Mouse (Mus musculus): Measurements from ENCODE around the gene Hvcn1. TPM values are rescaled to one million over a fixed set of nuclear protein-coding genes. Genes with fewer than 3 reads are reported as not detected.

Gene Hvcn1
- polyA plus RNA-seq, 1 experiment from 2014 or later, result 14.6 TPM

GRCm38 (mm10) chr5:122232004-122232403 is 25.4 kb downstream of the Hvcn1 start:
- no peak overlapping the region for H3K4me2 ChIP-seq (replicated peaks; ENCODE audit: low read depth, low read length)
- H3K9ac ChIP-seq (replicated peaks; ENCODE audit: low read length), result no peak overlapping the region
- no peaks in the 10 kb centered on the region for H3K27me3 ChIP-seq (ENCODE audit: insufficient read depth, low read length)
- 47% methylated on average over 5 of the region's 5 CpGs for WGBS
- no peak for ATAC-seq (ENCODE audit: low FRiP score, low TSS enrichment)
- no peak overlapping the region for H3K4me3 ChIP-seq (ENCODE audit: low read length)
- no peak overlapping the region for H3K27ac ChIP-seq (ENCODE audit: low read length)
- no peaks in the 10 kb centered on the region; the same call in 1 of the 2 replicates for H3K4me1 ChIP-seq (ENCODE audit: insufficient read depth, low read length)
- peaks cover 7% of the 10 kb centered on the region for H3K36me3 ChIP-seq (ENCODE audit: insufficient read depth, low read length)
- peaks cover 7% of the 10 kb centered on the region; the same call in 1 of the 2 replicates for H3K9me3 ChIP-seq (ENCODE audit: low read length)

DNA sequence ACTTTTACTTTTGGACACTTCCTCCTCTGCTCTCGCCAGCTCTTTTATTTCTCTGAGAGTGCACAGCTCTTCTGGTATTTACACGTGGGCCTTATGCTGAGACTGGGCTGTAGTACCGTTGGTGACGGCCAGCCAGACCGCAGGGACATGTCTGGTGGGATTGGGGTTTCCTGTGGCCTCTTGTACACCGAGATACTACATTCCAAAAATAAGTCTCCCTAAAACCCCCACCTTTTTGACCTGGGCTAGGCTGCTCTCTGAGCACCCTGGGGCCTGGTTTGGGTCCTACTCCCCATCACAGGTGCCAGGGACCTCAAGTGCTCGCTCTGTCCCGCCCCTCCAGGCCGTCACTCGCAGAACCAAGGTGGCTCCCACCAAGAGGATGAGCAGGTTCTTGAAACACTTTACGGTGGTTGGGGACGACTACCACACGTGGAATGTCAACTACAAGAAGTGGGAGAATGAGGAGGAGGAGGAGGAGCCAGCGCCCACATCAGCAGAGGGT is 26.5 kb downstream of the Hvcn1 start:
- H3K36me3 ChIP-seq (ENCODE audit: insufficient read depth, low read length), result peaks cover 2% of the 10 kb centered on the region; the same call in 1 of the 2 replicates
- no peak overlapping the region for H3K4me2 ChIP-seq (replicated peaks; ENCODE audit: low read depth, low read length)
- ATAC-seq (ENCODE audit: low FRiP score, low TSS enrichment), result no peak
- H3K9ac ChIP-seq (replicated peaks; ENCODE audit: low read length), result no peak overlapping the region
- no peaks in the 10 kb centered on the region; the same call in 1 of the 2 replicates for H3K4me1 ChIP-seq (ENCODE audit: insufficient read depth, low read length)
- H3K9me3 ChIP-seq (ENCODE audit: low read length), result no peaks in the 10 kb centered on the region
- WGBS, result 87% methylated on average over 14 of the region's 14 CpGs
- no peak overlapping the region for H3K27ac ChIP-seq (ENCODE audit: low read length)
- no peak overlapping the region for H3K4me3 ChIP-seq (ENCODE audit: low read length)
- H3K27me3 ChIP-seq (ENCODE audit: insufficient read depth, low read length), result no peaks in the 10 kb centered on the region

DNA sequence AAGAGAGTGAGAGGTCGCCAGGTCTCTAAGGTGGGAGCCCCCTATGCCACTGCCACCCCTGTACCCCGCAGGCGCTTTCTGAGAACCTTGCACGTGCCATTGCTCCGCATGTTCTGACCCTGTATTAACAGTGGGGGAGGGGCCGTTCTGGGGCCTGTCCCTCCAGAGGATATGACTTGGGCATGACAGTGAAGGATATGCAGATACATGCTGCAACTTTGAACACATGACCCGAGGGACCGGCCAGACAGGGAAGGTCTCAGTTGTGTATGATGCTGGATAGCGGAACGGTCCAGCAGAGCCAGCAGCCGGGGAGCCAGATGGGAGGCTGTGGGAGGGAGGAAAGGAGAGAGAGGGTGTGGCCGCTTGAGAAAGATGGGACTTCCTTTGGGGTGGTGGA is 27.1 kb downstream of the Hvcn1 start:
- H3K36me3 ChIP-seq (ENCODE audit: insufficient read depth, low read length), result peaks cover 4% of the 10 kb centered on the region
- H3K9ac ChIP-seq (replicated peaks; ENCODE audit: low read length), result no peak overlapping the region
- H3K27me3 ChIP-seq (ENCODE audit: insufficient read depth, low read length), result no peaks in the 10 kb centered on the region
- H3K27ac ChIP-seq (ENCODE audit: low read length), result no peak overlapping the region
- H3K4me3 ChIP-seq (ENCODE audit: low read length), result no peak overlapping the region
- H3K4me2 ChIP-seq (replicated peaks; ENCODE audit: low read depth, low read length), result no peak overlapping the region
- H3K9me3 ChIP-seq (ENCODE audit: low read length), result no peaks in the 10 kb centered on the region
- 0 out of 2 replicates have a peak, but pooled peaks have one; percentile 40 for ATAC-seq (ENCODE audit: low FRiP score, low TSS enrichment)
- 84% methylated on average over 12 of the region's 12 CpGs for WGBS
- no peaks in the 10 kb centered on the region; the same call in 1 of the 2 replicates for H3K4me1 ChIP-seq (ENCODE audit: insufficient read depth, low read length)

DNA sequence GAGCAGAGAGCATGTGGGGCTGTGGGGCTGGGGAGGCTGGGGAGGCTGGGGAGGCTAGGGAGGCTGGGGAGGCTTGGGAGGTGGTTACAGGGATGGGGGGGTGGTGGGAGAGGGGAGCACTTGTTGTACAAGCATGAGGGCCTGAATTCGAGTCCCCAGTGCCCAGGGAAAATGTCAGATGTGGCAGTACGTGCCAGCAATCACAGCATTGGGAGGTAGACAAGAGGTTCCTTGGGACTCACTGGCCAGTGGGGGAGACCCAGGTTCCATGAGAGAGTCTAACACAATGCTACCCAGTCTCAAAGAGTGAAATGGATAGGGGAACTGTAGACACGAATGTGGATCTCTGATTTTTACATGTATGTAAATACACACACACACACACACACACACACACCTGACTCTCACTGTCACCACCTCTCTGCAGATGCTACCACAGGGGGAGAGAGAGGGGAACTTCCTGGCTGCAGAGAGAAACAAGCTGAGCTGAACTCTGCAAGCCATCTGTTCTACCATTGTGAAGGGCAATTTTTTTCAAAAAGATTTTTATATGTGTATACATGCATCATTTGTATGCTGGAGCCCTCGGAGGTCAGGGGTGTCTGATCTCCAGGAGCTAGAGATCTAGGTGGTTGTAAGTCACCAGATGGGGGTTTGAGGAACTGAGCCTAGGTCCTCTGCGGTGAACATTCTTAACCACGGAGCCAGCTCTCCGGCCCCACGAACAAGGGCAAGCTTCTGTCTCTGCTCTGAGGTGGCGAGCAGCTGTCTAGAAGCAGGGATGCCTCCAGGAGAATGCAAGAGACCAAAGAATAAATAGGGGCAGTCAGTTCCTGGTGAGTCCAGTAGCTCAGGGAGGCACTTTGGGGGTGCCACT is 28.0 kb downstream of the Hvcn1 start:
- H3K4me2 ChIP-seq (replicated peaks; ENCODE audit: low read depth, low read length), result no peak overlapping the region
- no peaks in the 10 kb centered on the region; the same call in 1 of the 2 replicates for H3K4me1 ChIP-seq (ENCODE audit: insufficient read depth, low read length)
- H3K36me3 ChIP-seq (ENCODE audit: insufficient read depth, low read length), result peaks cover 7% of the 10 kb centered on the region
- WGBS, result 85% methylated on average over 9 of the region's 9 CpGs
- no peak for ATAC-seq (ENCODE audit: low FRiP score, low TSS enrichment)
- no peak overlapping the region for H3K4me3 ChIP-seq (ENCODE audit: low read length)
- H3K9me3 ChIP-seq (ENCODE audit: low read length), result no peaks in the 10 kb centered on the region
- H3K9ac ChIP-seq (replicated peaks; ENCODE audit: low read length), result no peak overlapping the region
- no peaks in the 10 kb centered on the region for H3K27me3 ChIP-seq (ENCODE audit: insufficient read depth, low read length)
- H3K27ac ChIP-seq (ENCODE audit: low read length), result no peak overlapping the region

- no peak overlapping the region for H3K4me3 ChIP-seq (ENCODE audit: low read length)
- no peak overlapping the region for H3K27ac ChIP-seq (ENCODE audit: low read length)
- no peak overlapping the region for H3K9ac ChIP-seq (replicated peaks; ENCODE audit: low read length)
- WGBS, result 49% methylated on average over 9 of the region's 9 CpGs
- H3K27me3 ChIP-seq (ENCODE audit: insufficient read depth, low read length), result no peaks in the 10 kb centered on the region
- no peaks in the 10 kb centered on the region; the same call in 1 of the 2 replicates for H3K4me1 ChIP-seq (ENCODE audit: insufficient read depth, low read length)
- no peak overlapping the region for H3K4me2 ChIP-seq (replicated peaks; ENCODE audit: low read depth, low read length)
- H3K36me3 ChIP-seq (ENCODE audit: insufficient read depth, low read length), result peaks cover 8% of the 10 kb centered on the region
- no peak for ATAC-seq (ENCODE audit: low FRiP score, low TSS enrichment)
- no peaks in the 10 kb centered on the region for H3K9me3 ChIP-seq (ENCODE audit: low read length)
These were observed 28.7 kb downstream of the Hvcn1 start for GRCm38 (mm10) chr5:122235196-122235836.

- Histone ChIP-seq H3K4me3 (ENCODE audit: low read length) (no peak overlapping the region), H3K4me1 (ENCODE audit: insufficient read depth, low read length) (no peaks in the 10 kb centered on the region; the same call in 1 of the 2 replicates), H3K36me3 (ENCODE audit: insufficient read depth, low read length) (peaks cover 17% of the 10 kb centered on the region), H3K9ac (replicated peaks; ENCODE audit: low read length) (no peak overlapping the region), H3K9me3 (ENCODE audit: low read length) (no peaks in the 10 kb centered on the region), H3K27ac (ENCODE audit: low read length) (no peak overlapping the region), H3K27me3 (ENCODE audit: insufficient read depth, low read length) (no peaks in the 10 kb centered on the region), H3K4me2 (replicated peaks; ENCODE audit: low read depth, low read length) (no peak overlapping the region)
- 67% methylated on average over 5 of the region's 5 CpGs for whole genome bisulfite sequencing
- ATAC-seq (ENCODE audit: low FRiP score, low TSS enrichment), result no peak
These were observed 30.6 kb downstream of the Hvcn1 start for GRCm38 (mm10) chr5:122237200-122237599.

- Histone ChIP-seq H3K9me3 (ENCODE audit: low read length) (no peaks in the 10 kb centered on the region), H3K4me1 (ENCODE audit: insufficient read depth, low read length) (no peaks in the 10 kb centered on the region), H3K36me3 (ENCODE audit: insufficient read depth, low read length) (peaks cover 17% of the 10 kb centered on the region), H3K27ac (ENCODE audit: low read length) (no peak overlapping the region), H3K9ac (replicated peaks; ENCODE audit: low read length) (no peak overlapping the region), H3K27me3 (ENCODE audit: insufficient read depth, low read length) (no peaks in the 10 kb centered on the region), H3K4me3 (ENCODE audit: low read length) (no peak overlapping the region), H3K4me2 (replicated peaks; ENCODE audit: low read depth, low read length) (no peak overlapping the region)
- no peak for ATAC-seq (ENCODE audit: low FRiP score, low TSS enrichment)
- 81% methylated on average over 7 of the region's 7 CpGs for WGBS
These were observed 33.0 kb downstream of the Hvcn1 start for GRCm38 (mm10) chr5:122239618-122240017.

- Histone ChIP-seq H3K27me3 (ENCODE audit: insufficient read depth, low read length) (no peaks in the 10 kb centered on the region), H3K36me3 (ENCODE audit: insufficient read depth, low read length) (peaks cover 17% of the 10 kb centered on the region), H3K27ac (ENCODE audit: low read length) (no peak overlapping the region), H3K4me1 (ENCODE audit: insufficient read depth, low read length) (no peaks in the 10 kb centered on the region), H3K4me3 (ENCODE audit: low read length) (no peak overlapping the region), H3K4me2 (replicated peaks; ENCODE audit: low read depth, low read length) (no peak overlapping the region), H3K9me3 (ENCODE audit: low read length) (no peaks in the 10 kb centered on the region), H3K9ac (replicated peaks; ENCODE audit: low read length) (no peak overlapping the region)
- WGBS, result 91% methylated on average over 11 of the region's 11 CpGs
- no peak for ATAC-seq (ENCODE audit: low FRiP score, low TSS enrichment)
These were observed 33.9 kb downstream of the Hvcn1 start for GRCm38 (mm10) chr5:122240521-122240920.

- no peaks in the 10 kb centered on the region for H3K27me3 ChIP-seq (ENCODE audit: insufficient read depth, low read length)
- H3K9me3 ChIP-seq (ENCODE audit: low read length), result no peaks in the 10 kb centered on the region
- no peak overlapping the region for H3K4me3 ChIP-seq (ENCODE audit: low read length)
- WGBS, result 69% methylated on average over 1 of the region's 1 CpGs
- H3K4me1 ChIP-seq (ENCODE audit: insufficient read depth, low read length), result no peaks in the 10 kb centered on the region
- no peak overlapping the region for H3K27ac ChIP-seq (ENCODE audit: low read length)
- no peak overlapping the region for H3K4me2 ChIP-seq (replicated peaks; ENCODE audit: low read depth, low read length)
- no peak for ATAC-seq (ENCODE audit: low FRiP score, low TSS enrichment)
- H3K36me3 ChIP-seq (ENCODE audit: insufficient read depth, low read length), result peaks cover 17% of the 10 kb centered on the region
- no peak overlapping the region for H3K9ac ChIP-seq (replicated peaks; ENCODE audit: low read length)
These were observed 34.4 kb downstream of the Hvcn1 start for GRCm38 (mm10) chr5:122240989-122241388.
